12 mouse cellular contexts compared by ENCODE assay signal in genomic region chr1:38766254-38766653, GRCm38 (mm10).
A peak's percentile ranks its signal among the peaks of the same experiment; 100 is the strongest.
DNase-seq lines count a peak whose midpoint lies in the region; ATAC-seq and TF ChIP-seq lines count a peak whose summit lies in the region.
"Had no signal": no experiment of that assay in that cellular context is flagged by ENCODE, and none has a peak within 500 bp of the region (broad histone marks: within the 10 kb centered on the region; RNA-seq: fewer than 3 reads in every experiment).

No protein-coding gene starts in this region.

- no peak for TF ChIP-seq POLR2A in heart, adult 2 months (IDR thresholded peaks at IDR 0.05; ENCODE audit: insufficient read depth, low read depth, low read length)
- no peak for TF ChIP-seq POLR2A in lung, adult 2 months (IDR thresholded peaks at IDR 0.05; ENCODE audit: borderline replicate concordance, extremely low read depth, low read depth, low read length)

- H3K79me2 ChIP-seq in heart, adult 2 months (replicated peaks; ENCODE audit: control insufficient read depth, insufficient read depth, low read length) = no peaks in the 10 kb centered on the region

- no peaks in the 10 kb centered on the region for H3K9me3 ChIP-seq in heart, embryonic 10.5 days
- H3K9me3 ChIP-seq in lung, embryonic 14.5 days (ENCODE audit: low read depth, low read length) = no peaks in the 10 kb centered on the region
- no peaks in the 10 kb centered on the region for H3K9me3 ChIP-seq in hindbrain, embryonic 11.5 days (ENCODE audit: control insufficient read depth, low read length)
- H3K9me3 ChIP-seq in midbrain, embryonic 14.5 days (ENCODE audit: control insufficient read depth, low read length) = no peaks in the 10 kb centered on the region
- H3K9me3 ChIP-seq: G1E had no signal

- no peak for TF ChIP-seq CTCF in heart, adult 2 months (IDR thresholded peaks at IDR 0.05)
- TF ChIP-seq CTCF in lung, embryonic 14.5 days (IDR thresholded peaks at IDR 0.05; ENCODE audit: low read depth) = no peak
- TF ChIP-seq CTCF in lung, adult 2 months (IDR thresholded peaks at IDR 0.05; ENCODE audit: insufficient read depth, low read length) = no peak

- H3K36me3 ChIP-seq in heart, embryonic 10.5 days = no peaks in the 10 kb centered on the region
- H3K36me3 ChIP-seq in heart, adult 2 months (ENCODE audit: control insufficient read depth, insufficient read depth, low read length) = no peaks in the 10 kb centered on the region
- no peaks in the 10 kb centered on the region for H3K36me3 ChIP-seq in lung, embryonic 14.5 days (ENCODE audit: insufficient read depth)
- no peaks in the 10 kb centered on the region for H3K36me3 ChIP-seq in hindbrain, embryonic 11.5 days (ENCODE audit: control insufficient read depth, insufficient read depth, low read length)
- no peaks in the 10 kb centered on the region for H3K36me3 ChIP-seq in midbrain, embryonic 14.5 days (ENCODE audit: control insufficient read depth, insufficient read depth, low read length)
- H3K36me3 ChIP-seq: G1E had no signal

- no peak overlapping the region for H3K9ac ChIP-seq in heart, adult 2 months (ENCODE audit: low read depth, low read length)
- no peak overlapping the region for H3K9ac ChIP-seq in lung, embryonic 14.5 days
- no peak overlapping the region for H3K9ac ChIP-seq in hindbrain, embryonic 11.5 days (ENCODE audit: low read depth, low read length)
- H3K9ac ChIP-seq in midbrain, embryonic 14.5 days (replicated peaks; ENCODE audit: low read length) = no peak overlapping the region

- TF ChIP-seq EP300 in heart, adult 2 months (IDR thresholded peaks at IDR 0.05; ENCODE audit: insufficient read depth, low read depth, low read length) = no peak

- H3K27me3 ChIP-seq in heart, embryonic 10.5 days (ENCODE audit: insufficient read depth, poor library complexity, severe bottlenecking) = no peaks in the 10 kb centered on the region
- H3K27me3 ChIP-seq in heart, adult 2 months (ENCODE audit: control insufficient read depth, insufficient read depth, low read length) = no peaks in the 10 kb centered on the region
- H3K27me3 ChIP-seq in lung, embryonic 14.5 days (ENCODE audit: insufficient read depth, low read length) = no peaks in the 10 kb centered on the region
- H3K27me3 ChIP-seq in hindbrain, embryonic 11.5 days (ENCODE audit: control insufficient read depth, insufficient read depth, low read length) = 0 out of 2 replicates have a peak, but pooled peaks cover 3% of the 10 kb centered on the region
- no peaks in the 10 kb centered on the region for H3K27me3 ChIP-seq in midbrain, embryonic 14.5 days (ENCODE audit: control insufficient read depth, insufficient read depth, low read length)

- H3K27ac ChIP-seq in heart, embryonic 10.5 days = peak overlapping the region; percentile 39
- H3K27ac ChIP-seq in heart, adult 2 months = no peak overlapping the region
- peak overlapping the region; percentile 92; the same call in 1 of the 2 replicates for H3K27ac ChIP-seq in lung, embryonic 14.5 days (ENCODE audit: low read depth)
- H3K27ac ChIP-seq in hindbrain, embryonic 11.5 days (ENCODE audit: low read depth, low read length) = peak overlapping the region; percentile 68
- peak overlapping the region; percentile 65 for H3K27ac ChIP-seq in midbrain, embryonic 14.5 days (replicated peaks; ENCODE audit: low read depth, low read length)

- intact Hi-C loops in heart, adult 2 months (cut with DNase I) = no loop called here

- H3K4me1 ChIP-seq in heart, embryonic 10.5 days = peaks cover 29% of the 10 kb centered on the region
- no peaks in the 10 kb centered on the region for H3K4me1 ChIP-seq in heart, adult 2 months (ENCODE audit: control insufficient read depth, insufficient read depth, low read length)
- H3K4me1 ChIP-seq in lung, embryonic 14.5 days (ENCODE audit: insufficient read depth) = peaks cover 17% of the 10 kb centered on the region
- H3K4me1 ChIP-seq in lung, adult 2 months (ENCODE audit: control insufficient read depth, insufficient read depth, low read length) = no peaks in the 10 kb centered on the region
- peaks cover 3% of the 10 kb centered on the region; the same call in 1 of the 2 replicates for H3K4me1 ChIP-seq in hindbrain, embryonic 11.5 days (replicated peaks; ENCODE audit: control insufficient read depth, insufficient read depth, low read length)
- peaks cover 22% of the 10 kb centered on the region for H3K4me1 ChIP-seq in midbrain, embryonic 14.5 days (ENCODE audit: control insufficient read depth, insufficient read depth, low read length)

- no peak for DNase-seq in heart, embryonic 10.5 days (ENCODE audit: low spot score)
- no peak for DNase-seq in heart, adult 2 months
- no peak for DNase-seq in lung, embryonic 14.5 days
- no peak for DNase-seq in lung, adult 2 months
- no peak for DNase-seq in hindbrain, embryonic 11.5 days (ENCODE audit: low spot score)
- DNase-seq in midbrain, embryonic 14.5 days = peak; percentile 72
- DNase-seq in layer of hippocampus, adult 11-12 months (ENCODE audit: low spot score) = no peak
- DNase-seq in Muller cell, postnatal 12 days (ENCODE audit: inconsistent ontology term) = no peak
- DNase-seq: B cell, adult 2 months had no signal

- ATAC-seq in lung, embryonic 14.5 days (ENCODE audit: insufficient read depth) = 0 out of 2 replicates have a peak, but pooled peaks have one; percentile 12
- ATAC-seq in hindbrain, embryonic 11.5 days (ENCODE audit: low FRiP score) = peak; percentile 34; the same call in 1 of the 2 replicates
- 0 out of 2 replicates have a peak, but pooled peaks have one; percentile 28 for ATAC-seq in midbrain, embryonic 14.5 days (ENCODE audit: low FRiP score, low TSS enrichment)
- ATAC-seq: activated CD4-positive, CD25-positive, alpha-beta regulatory T cell, adult 4 months; intestine, postnatal 0 days had no signal

- H3K4me3 ChIP-seq in heart, embryonic 10.5 days = no peak overlapping the region
- H3K4me3 ChIP-seq in heart, adult 2 months = no peak overlapping the region
- H3K4me3 ChIP-seq in lung, embryonic 14.5 days (ENCODE audit: low read depth, low read length) = no peak overlapping the region
- H3K4me3 ChIP-seq in lung, adult 2 months (replicated peaks; ENCODE audit: extremely low read depth, low read depth, low read length) = no peak overlapping the region
- H3K4me3 ChIP-seq in hindbrain, embryonic 11.5 days (ENCODE audit: low read depth, low read length) = no peak overlapping the region
- no peak overlapping the region for H3K4me3 ChIP-seq in midbrain, embryonic 14.5 days (replicated peaks; ENCODE audit: low read depth, low read length)

- 42% methylated on average over 4 of the region's 4 CpGs for WGBS in heart, embryonic 10.5 days
- WGBS in heart, adult 2 months = 69% methylated on average over 4 of the region's 4 CpGs
- 25% methylated on average over 4 of the region's 4 CpGs for whole genome bisulfite sequencing in lung, embryonic 14.5 days
- WGBS in lung, adult 2 months = 66% methylated on average over 4 of the region's 4 CpGs
- WGBS in hindbrain, embryonic 11.5 days = 37% methylated on average over 4 of the region's 4 CpGs
- 38% methylated on average over 4 of the region's 4 CpGs for WGBS in midbrain, embryonic 14.5 days

- no peak overlapping the region for H3K4me2 ChIP-seq in lung, embryonic 14.5 days
- H3K4me2 ChIP-seq in hindbrain, embryonic 11.5 days (replicated peaks; ENCODE audit: low read depth, low read length) = no peak overlapping the region
- H3K4me2 ChIP-seq in midbrain, embryonic 14.5 days (ENCODE audit: low read length) = no peak overlapping the region
